Mouse (Mus musculus): ENCODE data around the gene Surf4. TPM values are rescaled to one million over a fixed set of nuclear protein-coding genes. Genes with fewer than 3 reads are reported as not detected.
"Not testable (repeated sequence)": the region's sequence is repeated elsewhere in the genome, so short reads cannot be mapped to it uniquely, and the experiment has no call there.

The Surf4 gene
- polyA plus RNA-seq, 1 experiment from 2014 or later: 202 TPM

DNA sequence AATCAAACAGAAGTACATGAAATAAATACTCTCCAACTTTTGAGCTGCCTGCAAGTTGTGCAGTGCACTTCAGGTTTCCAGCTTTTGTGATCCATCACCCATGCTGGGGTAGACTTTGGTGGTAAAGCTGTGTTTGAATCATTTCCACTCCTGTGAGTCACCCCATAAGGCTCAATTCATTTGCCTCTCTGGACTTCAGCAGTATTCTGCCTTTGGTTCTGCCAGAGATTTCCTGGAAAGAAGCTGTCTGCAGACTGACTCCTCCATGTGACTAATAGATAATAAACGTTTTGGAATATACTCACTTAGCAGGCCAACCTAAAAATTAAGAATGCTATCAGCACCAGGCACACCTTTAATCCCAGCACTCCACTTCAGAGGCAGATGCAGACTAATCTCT is 33.0 kb downstream of the Surf4 start:
- Histone ChIP-seq H3K4me3 (no peak overlapping the region), H3K4me1 (replicated peaks) (peaks cover 20% of the 10 kb centered on the region), H3K4me2 (no peak overlapping the region), H3K27ac (ENCODE audit: poor library complexity, severe bottlenecking) (no peak overlapping the region), H3K9me3 (replicated peaks) (no peaks in the 10 kb centered on the region), H3K36me3 (peaks cover 57% of the 10 kb centered on the region), H3K9ac (no peak overlapping the region), H3K27me3 (replicated peaks) (no peaks in the 10 kb centered on the region)
- ATAC-seq (ENCODE audit: insufficient number of reproducible peaks, low FRiP score): no peak
- WGBS: 41% methylated on average over 1 of the region's 1 CpGs

- H3K27me3 ChIP-seq (replicated peaks): no peaks in the 10 kb centered on the region
- 87% methylated on average over 4 of the region's 4 CpGs for WGBS
- ATAC-seq (ENCODE audit: insufficient number of reproducible peaks, low FRiP score): no peak
- no peak overlapping the region for H3K9ac ChIP-seq
- H3K27ac ChIP-seq (ENCODE audit: poor library complexity, severe bottlenecking): no peak overlapping the region
- H3K4me1 ChIP-seq (replicated peaks): no peaks in the 10 kb centered on the region
- H3K36me3 ChIP-seq: peaks cover 85% of the 10 kb centered on the region
- no peak overlapping the region for H3K4me2 ChIP-seq
- no peak overlapping the region for H3K4me3 ChIP-seq
- H3K9me3 ChIP-seq (replicated peaks): no peaks in the 10 kb centered on the region
Observed at GRCm38 (mm10) chr2:26895898-26896297, 37.8 kb downstream of the Surf4 start.

DNA sequence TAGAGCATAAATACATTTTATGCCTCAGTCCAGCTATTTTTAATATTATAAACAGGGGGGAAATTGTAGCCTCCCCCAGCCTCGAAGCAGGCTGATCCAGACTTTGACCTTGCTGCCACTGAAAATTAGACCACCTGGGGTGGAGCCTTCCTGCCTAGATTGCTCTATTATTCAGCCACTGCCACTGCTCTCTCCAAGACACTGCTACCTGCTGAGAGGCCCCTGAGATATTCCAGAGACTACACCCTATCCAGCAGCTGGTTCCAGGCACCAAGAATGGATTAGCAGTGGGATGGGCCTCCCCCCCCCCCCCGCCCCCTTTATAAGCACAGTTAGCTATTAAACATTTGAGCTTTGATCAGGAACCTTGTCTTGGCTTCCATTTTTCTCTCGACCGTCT is 47.6 kb downstream of the Surf4 start:
- not testable (repeated sequence) for H3K9ac ChIP-seq; H3K4me1 ChIP-seq (replicated peaks); H3K4me2 ChIP-seq; H3K27ac ChIP-seq (ENCODE audit: poor library complexity, severe bottlenecking); ATAC-seq (ENCODE audit: insufficient number of reproducible peaks, low FRiP score); H3K4me3 ChIP-seq; H3K9me3 ChIP-seq (replicated peaks); H3K27me3 ChIP-seq (replicated peaks)
- 87% methylated on average over 4 of the region's 4 CpGs for WGBS
- H3K36me3 ChIP-seq: peaks cover 31% of the 10 kb centered on the region

DNA sequence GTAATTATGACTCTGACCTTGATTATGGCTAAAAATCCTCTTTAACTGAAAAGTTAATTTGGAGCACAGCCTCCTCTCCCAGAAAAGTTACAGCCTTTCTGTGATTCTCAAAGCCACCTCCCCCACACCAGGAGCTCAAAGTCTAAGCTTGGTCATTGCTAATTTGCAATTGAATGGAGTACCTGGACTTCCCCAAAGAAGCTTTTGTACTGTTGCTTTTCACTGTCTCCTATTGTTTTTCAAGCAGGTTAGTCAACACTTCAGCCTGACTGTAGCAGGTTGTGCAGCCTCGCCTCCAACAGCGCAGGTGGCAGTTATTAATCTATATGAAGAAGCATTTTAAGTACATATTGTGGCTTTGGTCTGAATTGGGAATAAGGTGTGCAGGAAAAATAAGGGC is 48.2 kb downstream of the Surf4 start:
- WGBS: 84% methylated on average over 2 of the region's 2 CpGs
- H3K9ac ChIP-seq; ATAC-seq (ENCODE audit: insufficient number of reproducible peaks, low FRiP score); H3K27me3 ChIP-seq (replicated peaks); H3K9me3 ChIP-seq (replicated peaks); H3K4me2 ChIP-seq; H3K4me3 ChIP-seq; H3K27ac ChIP-seq (ENCODE audit: poor library complexity, severe bottlenecking); H3K4me1 ChIP-seq (replicated peaks): not testable (repeated sequence)
- peaks cover 25% of the 10 kb centered on the region for H3K36me3 ChIP-seq

DNA sequence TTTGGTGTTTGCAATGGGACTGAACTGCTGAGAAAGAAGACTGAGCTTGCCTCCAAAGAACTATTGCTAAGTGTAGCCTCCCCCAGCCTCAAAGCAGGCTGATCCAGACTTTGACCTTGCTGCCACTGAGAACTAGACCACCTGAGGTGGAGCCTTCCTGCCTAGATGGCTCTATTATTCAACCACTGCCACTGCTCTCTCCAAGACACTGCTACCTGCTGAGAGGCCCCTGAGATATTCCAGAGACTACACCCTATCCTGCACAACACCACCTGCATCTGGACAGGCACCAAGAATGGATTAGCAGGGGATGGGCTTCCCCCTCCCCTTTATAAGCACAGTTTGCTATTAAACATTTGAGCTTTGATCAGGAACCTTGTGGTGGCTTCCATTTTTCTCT is 55.2 kb downstream of the Surf4 start:
- Histone ChIP-seq H3K9ac (no peak overlapping the region), H3K27me3 (replicated peaks) (no peaks in the 10 kb centered on the region), H3K27ac (ENCODE audit: poor library complexity, severe bottlenecking) (no peak overlapping the region), H3K36me3 (no peaks in the 10 kb centered on the region), H3K4me2 (no peak overlapping the region), H3K4me1 (replicated peaks) (no peaks in the 10 kb centered on the region), H3K9me3 (replicated peaks) (peaks cover 14% of the 10 kb centered on the region), H3K4me3 (no peak overlapping the region)
- no peak for ATAC-seq (ENCODE audit: insufficient number of reproducible peaks, low FRiP score)

DNA sequence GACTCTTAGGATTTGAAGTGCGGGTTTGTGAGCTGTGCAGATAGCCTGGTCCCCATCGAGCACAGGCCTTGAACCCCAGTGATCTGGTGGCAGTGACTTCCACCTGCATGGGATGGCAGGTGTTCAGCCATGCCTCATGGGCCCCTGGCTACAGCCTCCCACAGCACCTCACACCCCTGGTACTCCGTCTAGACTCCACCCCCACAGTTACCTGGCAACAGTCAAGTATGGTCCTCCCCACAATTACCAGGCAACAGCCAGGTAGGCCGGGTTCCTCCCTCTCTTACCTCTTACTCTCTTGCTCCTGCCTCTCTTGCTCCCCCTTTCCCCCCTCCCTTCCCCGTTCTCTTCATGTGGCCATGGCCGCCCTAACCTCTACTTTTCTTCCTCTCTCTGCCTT is 63.1 kb downstream of the Surf4 start:
- no peak overlapping the region for H3K27ac ChIP-seq (ENCODE audit: poor library complexity, severe bottlenecking)
- peaks cover 21% of the 10 kb centered on the region for H3K27me3 ChIP-seq (replicated peaks)
- 52% methylated on average over 6 of the region's 6 CpGs for WGBS
- no peak for ATAC-seq (ENCODE audit: insufficient number of reproducible peaks, low FRiP score)
- no peak overlapping the region for H3K4me2 ChIP-seq
- no peak overlapping the region for H3K9ac ChIP-seq
- H3K4me1 ChIP-seq (replicated peaks): no peaks in the 10 kb centered on the region
- H3K4me3 ChIP-seq: no peak overlapping the region
- no peaks in the 10 kb centered on the region for H3K9me3 ChIP-seq (replicated peaks)
- H3K36me3 ChIP-seq: no peaks in the 10 kb centered on the region

Other genes with a start within 250 kb of the Surf4 start
- gene Abo, start 68.9 kb downstream of the Surf4 start, polyA plus RNA-seq (2016; fragmentation: Nextera tagmentation; extraction: Ambion mirVana): not detected in 2 replicates
- gene Surf6, start 31.0 kb downstream of the Surf4 start, polyA plus RNA-seq (2016; fragmentation: Nextera tagmentation; extraction: Ambion mirVana): 16.0 and 18.6 TPM in 2 replicates
- gene Med22, start 23.3 kb downstream of the Surf4 start, polyA plus RNA-seq (2016; fragmentation: Nextera tagmentation; extraction: Ambion mirVana): 38.4 and 38.9 TPM in 2 replicates
- gene Rpl7a, start 23.2 kb downstream of the Surf4 start, polyA plus RNA-seq (2016; fragmentation: Nextera tagmentation; extraction: Ambion mirVana): 333 and 341 TPM in 2 replicates
- gene Surf2, start 17.6 kb downstream of the Surf4 start, polyA plus RNA-seq (2016; fragmentation: Nextera tagmentation; extraction: Ambion mirVana): 30.5 and 31.4 TPM in 2 replicates
- gene Surf1, start 17.4 kb downstream of the Surf4 start, polyA plus RNA-seq (2016; fragmentation: Nextera tagmentation; extraction: Ambion mirVana): 39.2 and 40.5 TPM in 2 replicates
- 0.19 and 0.20 TPM in 2 replicates for gene Stkld1, start 119 bp upstream of the Surf4 start, polyA plus RNA-seq (2016; fragmentation: Nextera tagmentation; extraction: Ambion mirVana)
- 27.7 and 29.6 TPM in 2 replicates for gene Rexo4, start 30.5 kb upstream of the Surf4 start, polyA plus RNA-seq (2016; fragmentation: Nextera tagmentation; extraction: Ambion mirVana)
- gene Adamts13, start 39.5 kb upstream of the Surf4 start, polyA plus RNA-seq (2016; fragmentation: Nextera tagmentation; extraction: Ambion mirVana): not detected in 2 replicates
- gene Cacfd1, start 76.0 kb upstream of the Surf4 start, polyA plus RNA-seq (2016; fragmentation: Nextera tagmentation; extraction: Ambion mirVana): 40.0 and 41.6 TPM in 2 replicates
- 0.10 and 0.47 TPM in 2 replicates for gene Slc2a6, start 94.1 kb upstream of the Surf4 start, polyA plus RNA-seq (2016; fragmentation: Nextera tagmentation; extraction: Ambion mirVana)
- gene Mymk, start 138.3 kb upstream of the Surf4 start, polyA plus RNA-seq (2016; fragmentation: Nextera tagmentation; extraction: Ambion mirVana): 0.17 and 0.18 TPM in 2 replicates
- 10.9 and 12.2 TPM in 2 replicates for gene Adamtsl2, start 145.5 kb upstream of the Surf4 start, polyA plus RNA-seq (2016; fragmentation: Nextera tagmentation; extraction: Ambion mirVana)
- gene Fam163b, start 208.6 kb upstream of the Surf4 start, polyA plus RNA-seq (2016; fragmentation: Nextera tagmentation; extraction: Ambion mirVana): 0.50 and 0.56 TPM in 2 replicates
- 0.15 and 0.28 TPM in 2 replicates for gene Dbh, start 231.3 kb upstream of the Surf4 start, polyA plus RNA-seq (2016; fragmentation: Nextera tagmentation; extraction: Ambion mirVana)

Measured in heart, embryonic 12.5 days (tissue).